Mouse (Mus musculus): ENCODE measurements at regions not wholly inside any gene's neighbourhood (a gene's known extent, or its start where the extent isn't known, plus 50 kb on each side); places are given as distances from the start of the nearest gene placed in this dataset.

DNA sequence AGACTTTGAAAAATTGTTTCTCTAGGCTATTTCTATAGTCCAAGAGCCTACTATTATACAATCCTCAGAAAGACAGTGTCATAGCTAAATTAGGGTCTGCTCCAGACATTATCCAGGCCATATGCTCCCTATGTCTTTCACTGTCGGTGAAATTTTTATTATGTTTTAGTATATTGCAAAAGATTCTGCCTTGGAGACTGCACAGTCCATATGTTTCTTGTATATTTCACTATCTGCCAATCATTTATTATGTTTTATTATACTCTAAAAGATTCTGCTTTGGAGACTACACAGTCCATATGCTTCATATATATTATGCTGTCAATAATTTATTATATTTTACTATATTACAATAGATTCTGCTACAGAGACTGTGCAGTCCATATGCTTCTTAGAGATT, 564.3 kb upstream of the 4931417E11Rik start:
- WGBS, result 78% methylated on average over 1 of the region's 1 CpGs
- Histone ChIP-seq H3K27ac (ENCODE audit: low read depth, low read length) (no peak overlapping the region), H3K4me1 (ENCODE audit: control insufficient read depth, insufficient read depth, low read depth, low read length) (no peaks in the 10 kb centered on the region), H3K9ac (ENCODE audit: low read depth, low read length) (no peak overlapping the region), H3K36me3 (ENCODE audit: control insufficient read depth, insufficient read depth, low read length) (no peaks in the 10 kb centered on the region), H3K27me3 (replicated peaks; ENCODE audit: control insufficient read depth, insufficient read depth, low read length) (no peaks in the 10 kb centered on the region), H3K4me2 (ENCODE audit: low read length) (no peak overlapping the region), H3K9me3 (ENCODE audit: control insufficient read depth, low read length) (no peaks in the 10 kb centered on the region), H3K4me3 (ENCODE audit: low read length) (no peak overlapping the region)
- no peak for ATAC-seq

DNA sequence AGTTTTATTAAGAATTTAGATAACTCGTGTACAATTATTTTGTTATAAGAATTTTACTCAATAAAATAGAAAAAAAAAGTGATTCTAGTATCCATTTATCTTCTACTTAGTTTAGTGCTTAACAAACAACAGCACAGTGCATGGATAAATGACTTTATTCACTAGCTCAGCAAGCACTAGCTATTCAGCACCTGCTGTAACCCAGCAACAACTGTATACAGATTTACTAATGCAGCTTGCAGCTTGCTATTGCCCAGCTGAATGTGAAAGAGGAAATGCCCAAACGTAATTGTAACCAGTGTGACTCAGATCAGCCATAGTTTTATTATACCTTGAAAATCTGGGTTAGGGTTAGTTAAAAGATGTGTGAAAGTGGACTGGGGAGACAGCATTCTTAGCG, 547.6 kb upstream of the 4931417E11Rik start:
- Histone ChIP-seq H3K27ac (ENCODE audit: low read depth, low read length) (no peak overlapping the region), H3K4me1 (ENCODE audit: control insufficient read depth, insufficient read depth, low read depth, low read length) (no peaks in the 10 kb centered on the region), H3K36me3 (ENCODE audit: control insufficient read depth, insufficient read depth, low read length) (no peaks in the 10 kb centered on the region), H3K9me3 (ENCODE audit: control insufficient read depth, low read length) (no peaks in the 10 kb centered on the region), H3K4me2 (ENCODE audit: low read length) (no peak overlapping the region), H3K27me3 (replicated peaks; ENCODE audit: control insufficient read depth, insufficient read depth, low read length) (no peaks in the 10 kb centered on the region), H3K9ac (ENCODE audit: low read depth, low read length) (no peak overlapping the region), H3K4me3 (ENCODE audit: low read length) (no peak overlapping the region)
- WGBS, result 53% methylated on average over 3 of the region's 3 CpGs
- ATAC-seq, result no peak; the same call in 1 of the 2 replicates

DNA sequence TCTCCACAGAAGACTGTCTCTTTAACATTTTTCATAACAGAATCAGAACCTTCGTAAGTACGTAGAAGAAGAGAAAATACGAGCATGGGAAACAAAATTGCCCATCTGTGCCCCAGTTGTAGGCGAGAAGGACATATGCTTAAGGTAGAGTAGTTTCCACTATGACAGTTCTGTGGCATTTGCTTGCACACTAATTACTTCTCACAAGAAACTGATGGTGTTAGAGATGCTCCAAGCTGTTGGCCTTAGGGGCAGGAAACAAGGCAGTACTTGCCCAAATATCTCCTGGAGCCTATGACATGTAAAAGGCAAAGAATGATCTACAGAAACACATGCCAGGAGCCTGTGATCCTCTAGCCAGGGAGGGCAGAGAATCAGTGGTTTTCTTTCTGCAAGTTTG, 512.3 kb upstream of the 4931417E11Rik start:
- 84% methylated on average over 4 of the region's 4 CpGs for WGBS
- Histone ChIP-seq H3K9me3 (ENCODE audit: control insufficient read depth, low read length) (no peaks in the 10 kb centered on the region), H3K36me3 (ENCODE audit: control insufficient read depth, insufficient read depth, low read length) (no peaks in the 10 kb centered on the region), H3K27ac (ENCODE audit: low read depth, low read length) (no peak overlapping the region), H3K27me3 (replicated peaks; ENCODE audit: control insufficient read depth, insufficient read depth, low read length) (no peaks in the 10 kb centered on the region), H3K9ac (ENCODE audit: low read depth, low read length) (no peak overlapping the region), H3K4me1 (ENCODE audit: control insufficient read depth, insufficient read depth, low read depth, low read length) (no peaks in the 10 kb centered on the region), H3K4me2 (ENCODE audit: low read length) (no peak overlapping the region), H3K4me3 (ENCODE audit: low read length) (no peak overlapping the region)
- ATAC-seq, result no peak

DNA sequence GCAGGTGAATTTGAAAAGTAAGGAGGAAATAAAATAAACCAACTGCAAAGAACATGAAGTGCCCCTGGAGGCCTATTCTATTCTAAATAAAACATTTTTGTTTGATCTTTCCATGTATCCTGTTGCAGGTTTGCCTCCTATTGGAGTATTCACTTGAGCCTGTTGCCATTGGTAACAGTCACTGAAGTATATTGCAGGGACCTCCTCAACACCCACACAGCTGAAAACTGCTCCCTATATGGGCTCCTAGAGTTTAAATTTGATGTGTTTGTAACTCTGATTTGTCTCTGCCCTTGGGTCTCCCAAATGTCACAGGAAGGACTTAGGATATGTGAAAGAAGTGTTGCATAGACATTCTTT, 480.4 kb upstream of the 4931417E11Rik start:
- no peak overlapping the region for H3K27ac ChIP-seq (ENCODE audit: low read depth, low read length)
- no peaks in the 10 kb centered on the region for H3K9me3 ChIP-seq (ENCODE audit: control insufficient read depth, low read length)
- no peaks in the 10 kb centered on the region for H3K27me3 ChIP-seq (replicated peaks; ENCODE audit: control insufficient read depth, insufficient read depth, low read length)
- no peak overlapping the region for H3K9ac ChIP-seq (ENCODE audit: low read depth, low read length)
- no peaks in the 10 kb centered on the region for H3K36me3 ChIP-seq (ENCODE audit: control insufficient read depth, insufficient read depth, low read length)
- H3K4me3 ChIP-seq (ENCODE audit: low read length), result no peak overlapping the region
- ATAC-seq, result no peak; the same call in 1 of the 2 replicates
- no peak overlapping the region for H3K4me2 ChIP-seq (ENCODE audit: low read length)
- H3K4me1 ChIP-seq (ENCODE audit: control insufficient read depth, insufficient read depth, low read depth, low read length), result peaks cover 4% of the 10 kb centered on the region; the same call in 1 of the 2 replicates

DNA sequence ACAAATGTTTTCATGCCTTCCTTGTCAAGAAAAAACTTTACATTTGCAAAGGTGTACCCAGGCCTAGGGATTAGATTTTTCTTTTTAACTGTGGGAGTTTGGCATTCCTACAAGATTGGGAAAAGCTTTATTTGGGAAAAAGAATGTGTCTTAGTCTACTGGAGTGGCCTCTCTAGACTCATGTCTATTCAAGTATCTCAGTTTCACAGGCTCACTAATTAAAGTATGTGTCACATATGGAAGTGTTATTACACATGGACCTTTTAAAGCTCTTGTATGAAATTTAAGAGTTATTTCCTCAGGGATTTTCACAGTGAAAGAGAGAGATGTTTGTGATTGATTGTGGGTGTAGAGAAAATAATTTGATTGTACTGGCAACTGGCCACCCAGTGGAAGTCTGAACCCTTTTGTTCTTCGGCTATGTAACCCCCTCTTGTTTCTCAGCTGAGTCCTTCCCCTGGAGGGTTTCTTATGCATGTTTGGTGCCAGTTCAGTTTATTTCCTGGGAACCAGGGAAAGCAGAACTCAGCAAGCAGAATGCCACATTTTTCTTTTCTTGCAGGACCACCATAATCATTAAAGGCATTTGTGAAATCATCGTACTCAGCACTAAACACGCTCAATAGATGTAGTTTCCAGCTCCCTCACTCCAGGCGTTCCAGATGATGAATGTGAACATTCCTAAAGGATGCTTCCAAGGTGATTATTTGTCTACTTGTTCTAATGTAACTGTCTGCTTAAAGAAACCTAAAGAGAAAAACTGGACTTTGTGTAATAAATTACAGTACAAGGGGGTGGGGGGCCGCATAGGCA, 479.9 kb upstream of the 4931417E11Rik start:
- Histone ChIP-seq H3K9ac (ENCODE audit: low read depth, low read length) (no peak overlapping the region), H3K4me2 (ENCODE audit: low read length) (no peak overlapping the region), H3K4me3 (ENCODE audit: low read length) (no peak overlapping the region), H3K27me3 (replicated peaks; ENCODE audit: control insufficient read depth, insufficient read depth, low read length) (no peaks in the 10 kb centered on the region), H3K9me3 (ENCODE audit: control insufficient read depth, low read length) (no peaks in the 10 kb centered on the region), H3K36me3 (ENCODE audit: control insufficient read depth, insufficient read depth, low read length) (no peaks in the 10 kb centered on the region), H3K4me1 (ENCODE audit: control insufficient read depth, insufficient read depth, low read depth, low read length) (peaks cover 4% of the 10 kb centered on the region; the same call in 1 of the 2 replicates), H3K27ac (ENCODE audit: low read depth, low read length) (no peak overlapping the region)
- 38% methylated on average over 5 of the region's 5 CpGs for WGBS
- peak; percentile 52; the same call in 1 of the 2 replicates for ATAC-seq

DNA sequence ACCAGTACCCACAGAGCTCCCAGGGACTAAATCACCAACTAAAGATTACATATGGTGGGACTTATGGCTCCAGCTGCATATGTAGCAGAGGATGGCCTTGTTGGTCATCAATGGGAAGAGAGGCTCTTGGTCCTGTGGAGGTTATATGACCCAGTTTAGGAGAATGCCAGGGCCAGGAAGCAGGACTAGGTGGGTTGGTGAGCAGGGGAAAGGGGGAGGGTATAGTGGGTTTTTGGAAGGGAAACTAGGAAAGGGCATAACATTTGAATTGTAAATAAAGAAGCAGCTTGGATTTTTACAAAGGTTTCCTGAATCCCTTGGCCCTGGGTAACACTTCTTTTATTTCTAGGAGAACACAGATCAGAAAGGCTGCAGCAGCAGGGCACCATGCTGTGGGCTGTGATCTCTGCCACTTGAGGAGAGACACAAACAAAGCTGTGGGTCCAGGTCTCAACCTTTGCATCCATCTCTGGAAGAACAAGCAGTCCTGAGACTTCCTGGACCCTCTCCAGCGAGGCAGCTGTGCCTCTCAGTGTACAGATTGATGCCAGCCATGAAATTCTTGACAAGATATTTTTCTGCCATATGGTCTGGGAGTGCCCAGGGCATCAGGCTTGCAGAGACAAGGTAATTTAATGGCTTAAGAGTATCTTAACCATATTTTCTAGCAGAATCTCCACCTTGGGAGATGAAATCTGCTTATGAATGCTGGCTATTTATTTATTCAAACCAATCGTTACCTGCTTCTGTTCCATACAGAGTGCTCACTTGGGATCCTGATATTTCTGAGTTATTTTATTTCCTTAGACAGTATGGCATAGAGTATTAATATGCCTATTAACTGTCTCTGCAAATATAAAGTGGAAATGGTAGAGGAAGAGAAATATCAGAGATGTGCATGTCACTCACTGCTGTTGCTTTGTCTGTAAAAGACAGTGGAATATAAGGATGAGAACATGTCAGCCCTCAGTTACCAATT, 444.2 kb upstream of the 4931417E11Rik start:
- H3K36me3 ChIP-seq (ENCODE audit: control insufficient read depth, insufficient read depth, low read length), result no peaks in the 10 kb centered on the region
- no peaks in the 10 kb centered on the region for H3K27me3 ChIP-seq (replicated peaks; ENCODE audit: control insufficient read depth, insufficient read depth, low read length)
- ATAC-seq, result peak; percentile 95
- no peak overlapping the region for H3K4me3 ChIP-seq (ENCODE audit: low read length)
- no peak overlapping the region for H3K27ac ChIP-seq (ENCODE audit: low read depth, low read length)
- WGBS, result 35% methylated on average over 2 of the region's 2 CpGs
- H3K4me2 ChIP-seq (ENCODE audit: low read length), result no peak overlapping the region
- H3K9ac ChIP-seq (ENCODE audit: low read depth, low read length), result no peak overlapping the region
- no peaks in the 10 kb centered on the region for H3K9me3 ChIP-seq (ENCODE audit: control insufficient read depth, low read length)
- H3K4me1 ChIP-seq (ENCODE audit: control insufficient read depth, insufficient read depth, low read depth, low read length), result no peaks in the 10 kb centered on the region

DNA sequence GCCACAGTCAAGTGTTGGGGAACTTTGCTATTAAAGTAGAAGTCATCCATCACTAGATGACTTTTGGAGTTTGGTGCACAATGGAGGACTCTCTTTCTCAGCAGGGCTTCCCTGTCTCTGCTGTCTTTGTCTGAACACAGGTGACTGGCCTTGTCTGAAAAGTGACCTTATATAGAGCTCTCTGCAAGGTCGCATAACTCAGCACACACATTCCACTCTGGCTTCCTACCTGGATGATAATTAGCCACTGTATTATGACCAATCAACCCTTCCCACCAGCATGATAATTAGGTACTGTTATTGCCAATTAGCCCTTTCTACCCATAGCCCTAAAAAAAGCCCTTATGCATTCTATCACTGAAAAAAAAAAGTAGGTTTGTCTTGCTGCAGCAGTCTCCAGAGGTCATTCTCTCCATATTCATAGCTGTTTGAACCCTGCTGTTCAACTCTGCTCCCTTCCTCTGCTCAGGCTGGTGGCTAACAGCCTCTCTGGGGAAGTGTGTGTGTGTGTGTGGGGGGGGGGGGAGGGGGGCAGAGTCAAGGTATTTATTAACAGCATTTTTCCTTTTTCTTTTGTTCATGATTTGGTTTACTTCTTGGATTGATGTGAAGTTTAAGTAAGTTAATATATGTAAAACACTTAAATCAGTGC, 419.8 kb upstream of the 4931417E11Rik start:
- Histone ChIP-seq H3K9ac (ENCODE audit: low read depth, low read length) (no peak overlapping the region), H3K27me3 (replicated peaks; ENCODE audit: control insufficient read depth, insufficient read depth, low read length) (no peaks in the 10 kb centered on the region), H3K4me1 (ENCODE audit: control insufficient read depth, insufficient read depth, low read depth, low read length) (no peaks in the 10 kb centered on the region), H3K4me2 (ENCODE audit: low read length) (no peak overlapping the region), H3K27ac (ENCODE audit: low read depth, low read length) (no peak overlapping the region), H3K36me3 (ENCODE audit: control insufficient read depth, insufficient read depth, low read length) (no peaks in the 10 kb centered on the region), H3K9me3 (ENCODE audit: control insufficient read depth, low read length) (no peaks in the 10 kb centered on the region), H3K4me3 (ENCODE audit: low read length) (no peak overlapping the region)
- whole genome bisulfite sequencing, result 55% methylated on average over 1 of the region's 1 CpGs
- ATAC-seq, result no peak

DNA sequence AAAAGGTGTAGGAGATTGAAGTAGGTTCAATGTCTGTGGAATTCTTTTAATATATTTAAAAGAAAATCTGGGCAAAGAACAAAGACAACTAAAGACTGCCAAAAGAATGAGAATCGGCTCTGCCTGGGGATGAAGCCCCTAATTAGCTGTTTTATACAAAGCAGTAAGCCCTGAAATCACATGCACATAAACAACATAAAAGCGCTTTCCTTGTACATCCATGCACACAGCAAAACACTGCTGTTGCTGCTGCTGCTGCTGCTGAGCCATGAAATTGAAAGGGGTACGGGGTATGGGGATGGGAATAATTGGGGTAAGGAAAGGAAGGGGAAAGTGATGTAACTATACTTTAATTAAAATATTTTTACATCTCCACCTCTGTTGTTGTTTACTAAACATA, 409.2 kb upstream of the 4931417E11Rik start:
- no peak for ATAC-seq
- Histone ChIP-seq H3K4me2 (ENCODE audit: low read length) (no peak overlapping the region), H3K9ac (ENCODE audit: low read depth, low read length) (no peak overlapping the region), H3K4me3 (ENCODE audit: low read length) (no peak overlapping the region), H3K27ac (ENCODE audit: low read depth, low read length) (no peak overlapping the region), H3K36me3 (ENCODE audit: control insufficient read depth, insufficient read depth, low read length) (no peaks in the 10 kb centered on the region), H3K4me1 (ENCODE audit: control insufficient read depth, insufficient read depth, low read depth, low read length) (no peaks in the 10 kb centered on the region), H3K9me3 (ENCODE audit: control insufficient read depth, low read length) (no peaks in the 10 kb centered on the region), H3K27me3 (replicated peaks; ENCODE audit: control insufficient read depth, insufficient read depth, low read length) (no peaks in the 10 kb centered on the region)
- 61% methylated on average over 3 of the region's 3 CpGs for WGBS

DNA sequence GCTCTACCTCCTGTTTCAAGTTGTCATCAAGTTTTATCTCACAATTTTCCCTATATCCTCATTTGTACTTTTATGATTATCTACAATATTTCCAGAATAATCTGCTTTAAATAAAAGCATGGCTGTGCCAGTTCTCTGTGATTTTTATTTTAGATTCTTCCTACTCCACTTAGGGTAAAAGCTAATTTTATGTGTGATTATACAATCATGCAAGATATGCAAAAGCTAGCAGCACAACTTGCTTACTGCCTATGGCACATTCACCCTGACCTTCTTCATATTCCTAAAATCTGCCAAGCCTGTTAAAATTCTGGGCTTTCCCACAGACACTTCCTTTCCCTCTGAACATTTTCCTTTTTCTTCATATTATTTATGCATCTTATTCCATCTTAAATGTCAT, 399.2 kb upstream of the 4931417E11Rik start:
- H3K9me3 ChIP-seq (ENCODE audit: control insufficient read depth, low read length), result no peaks in the 10 kb centered on the region
- no peak overlapping the region for H3K4me2 ChIP-seq (ENCODE audit: low read length)
- ATAC-seq, result no peak
- H3K9ac ChIP-seq (ENCODE audit: low read depth, low read length), result no peak overlapping the region
- H3K27ac ChIP-seq (ENCODE audit: low read depth, low read length), result no peak overlapping the region
- H3K36me3 ChIP-seq (ENCODE audit: control insufficient read depth, insufficient read depth, low read length), result no peaks in the 10 kb centered on the region
- no peaks in the 10 kb centered on the region for H3K27me3 ChIP-seq (replicated peaks; ENCODE audit: control insufficient read depth, insufficient read depth, low read length)
- no peak overlapping the region for H3K4me3 ChIP-seq (ENCODE audit: low read length)
- no peaks in the 10 kb centered on the region for H3K4me1 ChIP-seq (ENCODE audit: control insufficient read depth, insufficient read depth, low read depth, low read length)
